1 mouse cellular context compared by ENCODE assay signal in the genomic region with DNA sequence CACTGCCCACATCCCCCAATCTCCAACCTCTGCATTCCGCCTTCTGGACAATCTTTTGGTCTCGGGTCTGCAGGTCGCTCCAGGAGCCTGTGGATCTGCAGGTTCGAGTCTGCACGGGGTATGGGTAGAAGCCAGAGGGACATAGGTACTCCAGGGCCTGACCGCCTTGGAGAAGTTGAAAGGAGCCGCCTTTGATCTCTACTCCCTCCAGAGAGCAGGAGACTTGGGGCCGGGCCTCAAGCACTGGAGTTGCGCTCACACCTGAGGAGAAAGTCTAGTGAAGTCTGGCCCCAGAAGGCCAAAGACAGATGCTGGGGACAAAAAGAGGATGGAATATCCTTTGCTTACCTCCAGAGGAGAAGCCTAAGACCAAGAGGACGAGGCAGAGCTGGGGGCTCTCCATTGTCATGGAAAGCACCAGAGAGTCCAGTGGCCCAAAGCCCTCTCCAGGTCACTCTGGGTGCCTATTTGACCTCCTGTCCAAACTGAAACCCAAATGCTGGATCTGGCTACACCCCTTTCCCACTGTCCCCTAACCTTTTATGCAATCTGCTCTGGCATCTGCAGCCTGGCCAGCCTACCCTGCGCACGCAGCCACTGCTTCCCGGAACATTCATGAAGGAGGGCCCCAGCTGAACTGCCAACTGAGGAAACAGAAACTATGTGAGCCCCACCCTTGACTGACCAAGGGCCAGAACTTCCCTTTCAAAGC.
A peak's percentile ranks its signal among the peaks of the same experiment; 100 is the strongest.
TF ChIP-seq lines count a peak whose summit lies in the region.

No protein-coding gene starts in this region.

TF ChIP-seq in MEL, 35 proteins besides CTCF, POLR2A, EP300 and RAD21:
- no peak for TF ChIP-seq ZC3H11A (IDR thresholded peaks at IDR 0.05; ENCODE audit: low read depth, low read length)
- TF ChIP-seq MYB (IDR thresholded peaks at IDR 0.05; ENCODE audit: low read depth, low read length), result no peak
- no peak for TF ChIP-seq MAFK (IDR thresholded peaks at IDR 0.05; ENCODE audit: borderline replicate concordance, low read depth, low read length)
- TF ChIP-seq HCFC1 (IDR thresholded peaks at IDR 0.05; ENCODE audit: low read depth, low read length), result no peak
- TF ChIP-seq MEF2A (IDR thresholded peaks at IDR 0.05; ENCODE audit: extremely low read depth, insufficient replicate concordance, low read depth, low read length, poor library complexity, severe bottlenecking), result no peak
- no peak for TF ChIP-seq RCOR1 (IDR thresholded peaks at IDR 0.05; ENCODE audit: low read depth, low read length)
- no peak for TF ChIP-seq USF1 (IDR thresholded peaks at IDR 0.05; ENCODE audit: low read depth, low read length)
- peak; percentile 44; the same call in 1 of the 2 replicates for TF ChIP-seq POLR2AphosphoS2 (IDR thresholded peaks at IDR 0.05; ENCODE audit: low read length)
